Mouse (Mus musculus) frontal cortex, postnatal 36 days (tissue): Measurements from ENCODE around the gene Gbx1.

Source experiments
- DNase-seq, 2 experiments: peaks; one replicate each; pipeline ENCODE4 v3.0.0; 2022; ENCODE audit warnings: low spot score in 2 of 2

The Gbx1 gene

GRCm38 (mm10) chr5:24525360-24526189 lies 1.4 kb downstream of the Gbx1 start:
- DNase-seq, result no peak

GRCm38 (mm10) chr5:24524522-24524921 lies 2.5 kb downstream of the Gbx1 start:
- DNase-seq, result no peak

GRCm38 (mm10) chr5:24523806-24524205 lies 3.2 kb downstream of the Gbx1 start:
- no peak for DNase-seq

DNA sequence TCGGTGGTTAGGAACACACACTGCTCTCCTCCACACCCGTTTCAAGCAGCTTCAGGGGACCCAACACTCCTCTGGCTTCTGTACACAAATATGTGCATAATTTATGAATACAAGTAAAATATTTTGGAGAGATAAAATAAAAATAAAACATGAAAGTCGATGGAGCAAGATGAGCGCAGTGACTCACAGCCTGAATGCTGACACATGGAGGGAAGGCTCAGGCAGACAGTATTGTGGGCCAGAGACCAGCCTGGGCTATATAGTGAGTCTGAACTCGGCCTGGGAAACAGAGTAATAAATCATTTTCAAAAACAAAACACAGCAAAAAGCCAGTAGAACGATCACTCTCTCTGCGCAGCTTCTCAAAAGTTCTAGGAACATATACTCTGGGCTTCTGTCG lies 5.6 kb downstream of the Gbx1 start:
- DNase-seq, result no peak

GRCm38 (mm10) chr5:24512271-24512670 lies 14.7 kb downstream of the Gbx1 start:
- no peak for DNase-seq

GRCm38 (mm10) chr5:24510635-24511034 lies 16.4 kb downstream of the Gbx1 start:
- DNase-seq, result no peak

GRCm38 (mm10) chr5:24508406-24508805 lies 18.6 kb downstream of the Gbx1 start:
- DNase-seq, result no peak

GRCm38 (mm10) chr5:24505513-24505912 lies 21.5 kb downstream of the Gbx1 start:
- no peak for DNase-seq

- DNase-seq, result no peak
Measured at GRCm38 (mm10) chr5:24502786-24503185, 24.2 kb downstream of the Gbx1 start.

DNA sequence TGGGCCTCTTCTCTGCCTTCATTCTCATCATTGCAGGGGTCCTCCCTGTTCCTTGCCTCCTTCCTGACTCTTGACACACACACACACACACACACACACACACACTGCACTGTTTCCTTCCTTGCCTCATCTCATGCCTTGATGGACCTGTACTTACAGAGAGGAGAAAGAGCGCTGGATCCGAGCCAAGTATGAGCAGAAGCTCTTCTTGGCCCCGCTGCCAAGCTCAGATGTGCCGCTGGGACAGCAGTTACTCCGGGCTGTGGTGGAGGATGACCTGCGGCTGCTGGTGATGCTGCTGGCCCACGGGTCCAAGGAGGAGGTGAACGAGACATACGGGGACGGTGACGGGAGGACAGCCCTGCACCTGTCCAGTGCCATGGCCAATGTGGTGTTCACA lies 26.2 kb downstream of the Gbx1 start:
- DNase-seq, result no peak

DNA sequence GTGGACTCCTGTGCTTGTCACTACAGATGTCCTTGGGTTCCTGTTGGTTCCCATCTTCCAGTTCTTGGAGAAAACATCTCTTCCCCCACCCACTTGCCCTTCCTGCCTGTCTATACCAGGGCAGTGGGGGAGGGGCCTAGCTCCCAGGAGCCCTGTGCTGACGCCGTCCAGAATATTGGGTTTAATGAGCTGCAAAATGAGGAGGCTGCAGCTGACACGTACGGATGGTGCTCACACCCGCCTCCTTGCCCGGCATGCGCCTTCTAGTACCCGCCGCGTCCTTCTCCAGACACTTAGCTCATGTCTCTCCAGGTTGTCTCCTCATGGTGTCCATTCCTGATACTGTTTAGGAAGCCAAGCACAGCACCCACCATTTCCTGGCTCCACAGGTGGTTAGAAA lies 27.9 kb downstream of the Gbx1 start:
- no peak for DNase-seq

DNA sequence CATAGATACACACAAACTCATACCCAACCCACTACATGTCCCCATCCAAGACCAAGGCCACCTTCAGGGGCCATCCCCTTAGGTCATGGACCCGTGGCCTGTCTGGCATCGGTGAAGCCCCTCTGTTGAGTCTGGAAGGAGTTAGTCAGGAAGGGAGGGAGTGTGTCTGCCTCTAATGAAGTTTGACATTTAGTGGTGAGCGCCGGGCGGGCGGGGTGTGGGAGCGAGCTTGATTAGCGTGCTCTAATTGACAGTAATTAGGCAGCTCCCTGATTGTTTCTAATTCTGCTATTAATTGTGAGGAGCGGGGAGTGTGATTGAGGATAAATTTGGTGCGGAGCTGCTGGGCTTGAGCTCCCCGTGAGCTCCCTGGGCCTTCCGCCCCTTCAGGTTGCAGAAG lies 29.5 kb downstream of the Gbx1 start:
- no peak for DNase-seq

DNA sequence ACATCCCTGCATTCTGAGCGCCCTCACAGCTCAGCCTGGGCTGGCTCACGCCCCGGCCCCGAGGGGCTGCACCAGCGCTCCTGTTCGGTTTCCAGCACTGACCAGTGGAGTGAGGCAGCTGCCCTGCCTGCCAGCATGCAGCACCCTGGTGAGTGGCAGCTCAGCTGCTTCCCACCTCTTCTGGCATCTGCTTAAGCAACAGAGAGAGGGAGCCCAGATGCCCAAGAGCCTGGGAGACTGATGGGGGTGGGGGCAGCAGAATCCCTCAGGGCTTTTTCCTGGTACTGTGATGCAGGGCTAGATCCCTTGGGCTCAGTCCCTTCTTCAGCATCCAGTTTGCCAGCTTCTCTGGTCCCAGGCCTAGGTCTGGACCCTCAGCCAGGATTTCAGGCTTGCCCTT lies 30.2 kb downstream of the Gbx1 start:
- no peak for DNase-seq

DNA sequence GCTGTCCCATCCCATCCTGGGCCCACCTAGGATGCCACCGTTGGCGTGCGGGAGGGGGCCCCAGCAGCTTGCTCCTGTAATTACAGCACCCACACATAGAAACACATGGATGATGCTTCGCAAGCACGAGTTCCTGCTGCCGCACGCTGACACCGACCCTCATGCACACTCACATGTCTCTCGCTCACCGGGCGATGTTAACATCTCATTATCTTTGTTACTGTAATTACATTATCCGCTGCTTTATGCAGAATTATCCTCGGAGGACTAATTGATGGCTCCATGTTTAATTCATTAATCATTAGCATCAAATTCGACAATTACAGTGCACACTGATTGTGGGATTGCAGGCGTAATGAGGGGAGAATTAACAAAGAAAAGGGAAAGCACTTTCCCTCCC lies 32.0 kb downstream of the Gbx1 start:
- no peak for DNase-seq

DNA sequence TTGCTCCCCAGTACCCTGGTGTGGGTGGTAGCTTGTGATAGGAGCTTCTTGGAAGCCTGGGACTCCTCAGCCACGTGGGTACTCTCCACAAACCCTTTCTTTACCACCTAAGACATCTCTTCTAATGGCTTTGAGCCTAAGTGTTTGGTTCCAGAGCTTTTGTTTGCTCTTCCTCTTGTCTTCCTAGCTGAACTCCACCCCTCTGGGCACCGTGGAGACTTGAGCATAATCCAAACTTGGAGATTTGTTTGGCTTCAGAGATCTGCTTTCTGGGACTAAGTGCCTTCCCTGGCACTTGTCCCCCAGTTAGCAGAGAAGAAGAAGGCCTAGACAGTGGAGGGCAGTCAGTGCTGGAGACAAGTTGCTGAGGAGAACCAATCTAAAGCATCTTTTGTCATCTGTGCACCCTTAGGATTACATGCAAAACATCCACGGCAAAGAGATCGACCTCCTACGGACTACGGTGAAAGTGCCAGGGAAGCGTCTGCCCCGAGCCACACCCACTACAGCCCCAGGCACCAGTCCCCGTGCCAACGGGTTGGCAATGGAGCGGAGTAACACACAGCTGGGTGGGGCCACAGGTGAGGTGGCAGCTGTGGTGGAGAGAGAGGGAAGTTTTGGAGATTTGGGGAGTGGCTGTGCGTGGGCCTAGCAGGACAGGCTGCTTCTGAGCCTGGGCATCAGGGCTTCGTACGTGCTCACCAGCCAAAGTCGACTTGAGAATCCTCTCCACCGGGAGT lies 34.3 kb downstream of the Gbx1 start:
- DNase-seq, result no peak

DNA sequence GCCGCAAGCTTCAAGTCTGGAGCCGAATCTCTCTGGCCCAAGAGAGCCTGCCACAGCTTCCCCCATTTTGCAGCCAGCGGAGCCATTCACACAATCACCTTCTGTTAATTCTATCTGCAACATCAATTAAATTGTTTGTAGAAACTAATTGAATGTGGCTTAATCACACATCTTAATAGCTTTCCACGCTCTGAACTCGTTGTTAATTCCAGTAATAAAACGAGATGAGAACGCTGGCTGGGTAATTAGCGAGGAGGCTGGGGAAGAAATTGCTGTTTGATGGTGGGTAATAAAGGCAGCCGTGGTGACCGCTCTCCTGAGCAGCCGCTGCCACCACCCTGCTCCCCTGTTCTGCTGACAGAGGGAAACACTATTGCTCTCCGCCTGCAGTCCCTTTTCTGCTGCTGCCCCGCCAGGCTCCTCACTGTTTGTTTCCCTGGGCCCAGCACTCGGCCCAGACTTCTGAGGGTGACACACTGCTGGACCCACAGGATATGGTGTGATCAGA lies 36.5 kb downstream of the Gbx1 start:
- DNase-seq, result no peak

GRCm38 (mm10) chr5:24486738-24487137 lies 40.3 kb downstream of the Gbx1 start:
- no peak for DNase-seq

- DNase-seq, result peak; percentile 88 to 89
Measured at GRCm38 (mm10) chr5:24486097-24486496, 40.9 kb downstream of the Gbx1 start.

- DNase-seq, result peak in 1 of 2 experiments; percentile 25
Measured at GRCm38 (mm10) chr5:24484963-24485362, 42.0 kb downstream of the Gbx1 start.

- DNase-seq, result peak; percentile 70 to 74
Measured at GRCm38 (mm10) chr5:24483326-24483725, 43.7 kb downstream of the Gbx1 start.

- no peak for DNase-seq
Measured at GRCm38 (mm10) chr5:24482247-24483079, 44.5 kb downstream of the Gbx1 start.

GRCm38 (mm10) chr5:24481647-24482046 lies 45.4 kb downstream of the Gbx1 start:
- peak; percentile 56 to 71 for DNase-seq
